Mouse (Mus musculus): ENCODE measurements around the gene Rufy3. TPM values are rescaled to one million over a fixed set of nuclear protein-coding genes. Genes with fewer than 3 reads are reported as not detected.
"Not testable (repeated sequence)": the region's sequence is repeated elsewhere in the genome, so short reads cannot be mapped to it uniquely, and the experiment has no call there.

Rufy3 gene
- 27.2 to 35.3 TPM (median 32.9 TPM) in 3 replicates for total RNA-seq (2017)

DNA sequence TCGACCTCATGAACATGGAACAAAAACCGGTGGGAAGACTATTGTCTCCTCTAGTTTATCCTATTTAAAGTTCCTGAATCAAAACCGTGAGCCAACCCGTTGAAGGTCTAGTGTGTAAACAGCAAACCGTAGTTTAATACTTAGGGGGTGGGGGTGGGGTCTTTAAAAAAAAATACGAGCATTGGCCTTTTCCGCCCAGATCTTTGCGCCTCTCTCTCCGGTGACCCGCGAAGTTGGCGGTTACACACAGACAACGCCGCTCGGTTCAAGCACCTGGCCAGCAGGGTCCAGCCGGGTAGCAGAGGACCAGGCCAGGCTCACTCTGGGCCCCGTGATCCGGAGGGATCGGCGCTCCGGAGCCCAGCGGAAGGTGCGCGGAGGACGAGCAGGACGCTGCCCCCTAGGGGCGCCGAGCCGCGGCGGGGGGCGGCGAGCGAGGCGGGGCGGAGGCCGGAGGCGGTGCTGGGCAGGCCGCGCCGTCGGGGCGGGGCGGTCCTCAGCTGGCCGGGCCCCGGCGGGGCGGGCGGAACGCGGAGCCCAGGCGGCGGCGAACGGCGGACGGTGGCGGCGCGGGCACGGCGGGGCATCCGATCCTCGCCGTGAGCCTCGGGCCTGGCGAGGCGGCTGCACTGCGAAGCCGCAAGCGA is at the start of gene Rufy3:
TSS of gene Rufy3 (plus strand) at position 540 of the 647 bp plus-strand sequence.
- ATAC-seq (replicated peaks; ENCODE audit: insufficient number of reproducible peaks, low FRiP score, low TSS enrichment, poor library complexity, severe bottlenecking): peak; percentile 64

DNA sequence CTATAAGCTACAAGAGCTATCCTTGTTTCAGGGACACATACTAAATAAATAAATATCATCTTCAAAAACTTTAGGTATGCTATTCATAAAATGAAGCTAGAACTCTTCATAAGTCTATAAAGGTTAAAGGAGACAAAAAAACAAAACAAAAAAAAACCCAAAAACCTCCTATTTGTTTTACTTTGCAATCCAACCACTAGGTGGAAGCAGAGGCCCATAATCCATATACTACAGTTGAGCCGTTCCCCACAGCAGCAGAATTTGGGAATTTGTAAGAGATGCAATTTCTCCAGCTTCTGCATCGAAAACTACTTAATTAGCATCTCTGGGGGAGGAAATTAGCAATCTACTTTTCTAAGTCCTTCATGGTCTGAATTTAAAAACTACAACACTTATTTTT is 45.6 kb upstream of the Rufy3 start:
- 0 out of 2 replicates have a peak, but pooled peaks have one; percentile 47 for ATAC-seq (replicated peaks; ENCODE audit: insufficient number of reproducible peaks, low FRiP score, low TSS enrichment, poor library complexity, severe bottlenecking)

DNA sequence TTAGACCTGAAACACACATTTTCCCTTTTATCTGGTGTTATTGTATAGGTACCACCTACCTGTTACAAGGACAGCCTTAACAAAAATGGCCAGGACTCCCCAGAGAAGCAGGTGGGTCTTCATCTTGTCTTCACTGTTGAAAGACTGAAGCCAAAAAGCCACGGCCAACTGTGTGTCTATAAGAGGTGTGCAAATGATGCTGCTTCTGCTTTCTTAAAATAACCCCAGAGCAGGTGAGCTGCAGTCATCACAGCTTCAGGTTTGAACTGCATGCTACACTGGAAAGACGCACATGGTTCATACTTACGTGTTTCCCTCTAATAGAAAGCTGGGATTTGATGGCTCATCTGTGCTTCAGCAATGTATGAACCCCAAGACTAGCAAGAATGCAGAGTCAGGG is 37.2 kb upstream of the Rufy3 start, which contains the start of gene Jchain:
TSS of gene Jchain (minus strand) at position 235 of the 400 bp plus-strand sequence.
- no peak for ATAC-seq (replicated peaks; ENCODE audit: insufficient number of reproducible peaks, low FRiP score, low TSS enrichment, poor library complexity, severe bottlenecking)

DNA sequence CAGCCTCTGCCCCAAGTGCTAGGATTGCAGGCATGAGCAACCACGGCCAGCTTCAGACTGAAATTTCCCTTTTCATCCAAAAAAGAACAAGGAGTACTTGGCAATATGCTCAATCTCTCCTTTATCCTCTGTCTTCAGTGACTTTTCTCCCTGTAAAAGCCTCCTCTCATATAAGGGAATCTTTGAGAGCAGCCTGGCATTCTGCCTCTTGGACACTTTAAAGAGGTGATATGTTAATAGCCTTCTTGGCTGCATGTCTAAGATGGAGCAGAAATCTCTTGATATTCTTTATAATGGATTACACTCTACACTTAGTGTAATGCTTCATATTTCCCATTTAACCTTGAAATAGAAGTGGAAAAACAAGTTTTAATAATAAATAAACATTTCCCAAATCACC is 33.9 kb upstream of the Rufy3 start:
- no peak for ATAC-seq (replicated peaks; ENCODE audit: insufficient number of reproducible peaks, low FRiP score, low TSS enrichment, poor library complexity, severe bottlenecking)

DNA sequence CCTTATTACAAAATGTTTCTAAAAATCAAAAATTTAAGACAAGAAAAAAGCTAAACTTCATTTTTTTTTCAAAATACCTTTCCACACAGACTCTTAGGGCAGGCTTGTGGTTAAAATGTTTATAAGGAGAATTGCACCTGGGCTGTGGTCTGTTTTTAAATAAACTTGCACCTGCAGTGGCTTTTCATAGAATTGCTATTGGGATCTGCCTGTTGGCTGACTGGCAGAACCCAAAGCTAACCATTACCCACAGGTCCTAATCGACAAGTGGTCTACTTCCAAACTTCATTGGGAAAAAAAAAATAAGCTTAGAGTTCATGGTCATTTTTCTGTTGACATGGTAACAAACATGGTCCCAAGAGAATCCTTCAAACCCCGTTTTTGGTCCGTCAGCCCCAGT is 30.1 kb upstream of the Rufy3 start:
- ATAC-seq (replicated peaks; ENCODE audit: insufficient number of reproducible peaks, low FRiP score, low TSS enrichment, poor library complexity, severe bottlenecking): no peak

DNA sequence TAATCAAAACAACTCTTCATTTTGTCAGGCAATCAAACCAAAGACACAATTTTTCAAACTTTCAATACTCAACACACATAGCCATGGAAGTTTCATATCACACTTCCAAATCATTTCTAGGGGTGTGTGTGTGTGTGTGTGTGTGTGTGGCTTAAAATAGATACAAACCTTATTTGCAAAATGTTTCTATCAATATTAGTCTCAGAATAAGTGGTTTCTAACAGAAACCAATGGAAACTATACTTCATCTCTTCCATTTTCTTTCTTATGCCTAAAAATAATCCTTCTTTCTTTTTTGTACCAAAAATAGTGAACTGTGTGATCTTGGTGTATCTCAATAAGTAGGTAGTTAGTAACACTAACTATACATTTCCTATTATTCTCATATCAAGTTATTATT is 24.0 kb upstream of the Rufy3 start:
- ATAC-seq (replicated peaks; ENCODE audit: insufficient number of reproducible peaks, low FRiP score, low TSS enrichment, poor library complexity, severe bottlenecking): no peak

DNA sequence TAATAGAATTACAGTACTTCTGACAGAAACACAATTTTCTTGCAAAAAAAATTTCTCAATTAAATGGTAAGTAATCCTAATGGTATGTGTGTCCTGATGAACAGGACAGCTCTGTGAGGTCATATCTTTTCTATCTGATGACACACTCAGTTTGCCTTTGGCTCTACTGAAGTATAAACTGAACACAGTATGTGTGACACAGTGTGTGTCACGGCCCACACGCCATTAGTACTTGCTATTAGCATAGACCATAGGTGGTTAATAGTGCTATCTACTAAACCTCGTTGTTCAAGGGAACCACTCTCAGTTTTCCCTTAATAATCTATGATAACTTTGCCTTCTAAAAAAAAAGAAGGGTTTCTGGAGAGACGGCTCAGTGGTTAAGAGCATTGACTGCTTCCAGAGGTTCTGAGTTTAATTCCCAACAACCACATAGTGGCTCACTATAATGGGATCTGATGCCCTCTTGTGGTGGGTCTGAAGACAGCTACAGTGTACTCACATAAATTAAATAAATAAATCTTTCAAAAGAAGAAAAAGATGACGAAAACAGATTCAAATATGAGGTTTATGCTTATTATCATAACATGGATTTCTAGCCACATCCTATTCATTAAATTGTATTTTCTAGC is 22.1 kb upstream of the Rufy3 start:
- no peak for ATAC-seq (replicated peaks; ENCODE audit: insufficient number of reproducible peaks, low FRiP score, low TSS enrichment, poor library complexity, severe bottlenecking)

DNA sequence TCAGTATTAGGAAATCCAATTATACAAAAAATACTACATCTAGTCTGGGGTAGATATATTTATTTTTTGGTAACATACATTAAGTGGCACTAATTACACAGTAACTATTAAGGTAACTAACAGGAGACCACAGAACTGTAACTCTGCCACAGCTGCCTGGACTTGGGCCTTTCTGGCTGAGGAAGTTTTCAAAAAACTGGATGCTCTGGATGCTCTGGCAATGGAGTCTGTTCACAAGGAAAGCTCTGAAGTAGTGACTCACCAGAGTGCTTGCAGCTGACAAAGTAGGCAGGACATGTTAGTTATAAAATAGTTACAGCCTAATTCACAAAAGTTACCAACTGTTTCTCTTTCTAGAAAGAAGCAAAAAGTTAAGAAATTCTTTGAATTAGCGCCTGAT is 20.4 kb upstream of the Rufy3 start:
- not testable (repeated sequence) for ATAC-seq (replicated peaks; ENCODE audit: insufficient number of reproducible peaks, low FRiP score, low TSS enrichment, poor library complexity, severe bottlenecking)

DNA sequence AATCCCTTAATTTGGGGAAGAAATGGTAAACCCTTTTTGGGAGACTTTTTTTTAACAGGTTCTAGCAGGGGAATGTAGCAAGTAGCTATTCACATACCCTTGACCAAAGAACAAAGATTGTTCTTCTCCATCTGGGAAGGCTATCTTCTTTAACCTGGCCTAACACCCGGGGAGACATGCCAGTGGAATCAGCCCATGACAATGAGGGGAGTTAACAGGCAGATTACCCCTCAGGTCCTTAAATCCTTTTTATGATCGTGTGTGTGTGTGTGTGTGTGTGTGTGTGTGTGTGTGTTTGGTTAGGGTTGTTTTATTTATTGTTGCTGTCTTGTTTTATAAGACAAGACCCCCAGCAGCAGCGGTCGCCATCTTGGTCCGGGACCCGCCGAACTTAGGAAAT is 19.3 kb upstream of the Rufy3 start:
- no peak for ATAC-seq (replicated peaks; ENCODE audit: insufficient number of reproducible peaks, low FRiP score, low TSS enrichment, poor library complexity, severe bottlenecking)

DNA sequence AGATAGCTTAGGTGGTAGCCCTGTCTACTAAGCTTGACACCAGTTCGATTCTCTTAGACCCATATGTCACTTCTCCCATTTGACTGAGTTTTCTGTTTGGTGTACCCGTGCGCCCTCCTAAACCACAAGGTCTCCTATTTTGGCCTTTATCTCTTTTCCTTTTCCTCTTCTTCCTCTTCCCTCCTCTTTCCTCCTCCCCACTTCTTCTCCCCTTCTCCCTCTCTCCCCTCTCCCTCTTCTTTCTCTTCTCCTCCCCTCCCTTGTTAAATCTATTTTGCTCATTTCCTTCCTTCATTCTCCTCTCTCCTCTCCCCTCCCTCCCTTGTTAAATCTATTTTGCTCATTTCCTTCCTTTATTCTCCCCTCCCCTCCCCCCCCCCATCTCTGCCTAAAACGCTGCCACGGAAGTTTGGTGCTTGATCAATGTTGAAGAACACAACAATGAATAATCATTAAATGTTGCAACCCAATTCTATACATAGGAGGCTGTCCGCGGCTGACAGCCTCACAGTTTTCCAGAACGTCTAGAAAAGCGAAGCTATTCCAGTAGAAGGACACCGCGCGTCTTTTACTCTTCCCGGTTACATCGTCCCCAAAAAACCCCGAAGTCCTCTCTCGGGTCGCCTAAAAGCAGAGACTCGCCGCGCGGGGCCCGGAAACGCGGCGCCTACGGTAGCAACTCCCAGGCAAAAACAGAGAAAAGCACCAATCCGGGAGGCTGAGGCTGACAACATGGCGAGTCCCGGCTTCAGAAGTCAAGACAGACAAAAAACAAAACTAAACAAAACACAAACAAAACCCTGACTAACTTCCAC is 11.4 kb upstream of the Rufy3 start:
- ATAC-seq (replicated peaks; ENCODE audit: insufficient number of reproducible peaks, low FRiP score, low TSS enrichment, poor library complexity, severe bottlenecking): peak; percentile 23

DNA sequence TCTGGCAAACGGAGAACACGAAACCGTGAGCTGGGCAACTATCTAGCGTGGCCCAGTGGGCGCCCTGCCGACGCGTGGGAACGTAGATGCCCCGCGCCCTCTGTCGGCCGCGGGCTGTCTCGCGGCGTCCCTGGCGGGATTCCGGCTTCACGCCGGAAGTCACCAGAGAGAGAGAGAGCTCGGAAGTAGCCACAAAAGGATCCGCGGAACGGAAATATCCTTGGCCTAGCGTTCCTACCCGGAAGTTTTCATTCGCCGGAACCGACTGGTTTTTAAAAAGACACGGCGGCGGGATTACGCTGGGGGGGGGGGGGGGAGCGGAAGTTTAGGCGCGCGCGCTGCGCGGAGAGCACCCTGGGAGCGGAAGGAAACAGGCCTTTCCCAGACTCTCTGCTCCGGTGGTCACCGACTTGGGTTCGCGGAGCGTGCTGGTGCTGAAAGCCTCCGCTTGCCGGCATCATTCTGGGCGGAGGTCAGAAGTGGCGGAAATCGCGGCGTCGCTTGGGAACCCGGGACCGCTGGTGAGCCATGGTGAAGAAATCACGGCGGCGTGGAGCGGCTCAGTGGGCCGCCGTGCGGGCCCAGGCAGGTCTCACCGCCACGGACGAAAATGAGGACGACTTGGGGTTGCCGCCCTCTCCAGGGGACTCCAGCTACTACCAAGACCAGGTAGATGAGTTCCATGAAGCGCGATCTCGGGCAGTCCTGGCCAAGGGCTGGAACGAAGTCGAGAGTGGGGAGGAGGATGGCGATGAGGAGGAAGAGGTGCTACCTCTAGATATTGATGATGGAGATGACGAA is 10.6 kb upstream of the Rufy3 start, which contains the start of gene Utp3:
TSS of gene Utp3 (plus strand) at position 377 of the 801 bp plus-strand sequence.
- peak; percentile 94 for ATAC-seq (replicated peaks; ENCODE audit: insufficient number of reproducible peaks, low FRiP score, low TSS enrichment, poor library complexity, severe bottlenecking)

DNA sequence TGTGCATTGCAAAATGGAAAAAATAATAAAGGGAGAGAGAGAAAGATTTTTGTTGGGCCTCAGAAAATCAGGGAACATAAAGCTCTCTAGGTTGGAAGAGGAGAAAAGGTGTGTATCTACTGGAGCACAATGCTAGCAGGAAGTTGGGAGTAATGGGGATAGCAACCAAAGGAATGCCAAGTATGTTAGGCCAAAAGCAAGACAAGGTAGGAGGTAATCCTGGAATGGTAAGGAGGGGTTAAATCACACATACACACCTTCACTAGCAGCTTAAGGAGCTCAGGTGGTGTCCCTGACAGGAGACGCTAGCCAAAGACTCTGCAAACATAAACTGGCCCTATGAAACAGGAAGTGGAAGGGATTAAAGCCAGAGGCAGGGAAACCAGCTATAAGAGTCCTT is 5.8 kb upstream of the Rufy3 start:
- ATAC-seq (replicated peaks; ENCODE audit: insufficient number of reproducible peaks, low FRiP score, low TSS enrichment, poor library complexity, severe bottlenecking): no peak

DNA sequence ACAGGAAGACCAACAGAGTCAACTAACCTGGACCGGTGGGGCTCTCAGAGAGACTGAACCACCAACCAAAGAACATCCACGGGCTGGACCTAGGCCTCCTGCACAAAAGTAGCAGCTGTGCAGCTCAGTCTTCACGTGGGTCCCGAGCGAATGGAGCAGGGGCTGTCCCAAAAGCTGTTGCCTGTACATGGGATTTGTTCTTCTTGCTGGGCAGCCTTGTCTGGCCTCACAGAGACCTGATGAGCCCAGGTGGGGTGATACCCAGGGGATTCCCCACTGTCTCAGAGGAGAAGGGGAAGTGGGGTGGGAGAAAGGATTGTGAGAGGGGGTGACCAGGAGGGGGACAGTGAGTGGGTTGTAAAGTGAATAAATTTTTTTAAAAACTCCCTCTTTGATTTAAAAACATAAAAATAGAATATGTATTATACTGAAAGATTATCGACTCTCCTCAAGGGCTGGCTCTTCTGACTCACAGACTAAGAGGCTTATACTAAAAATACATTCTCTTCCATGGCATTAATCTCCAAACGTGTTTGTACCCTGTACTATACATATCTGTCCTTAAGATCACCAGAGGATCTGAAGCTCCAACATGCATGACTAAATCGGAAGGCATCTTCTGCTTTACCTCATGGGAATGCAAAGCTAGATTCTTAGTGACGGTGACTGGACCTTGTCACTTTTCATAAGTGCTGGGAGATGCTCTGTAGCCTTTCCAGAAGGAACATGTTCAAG is 3.6 kb upstream of the Rufy3 start:
- ATAC-seq (replicated peaks; ENCODE audit: insufficient number of reproducible peaks, low FRiP score, low TSS enrichment, poor library complexity, severe bottlenecking): no peak

DNA sequence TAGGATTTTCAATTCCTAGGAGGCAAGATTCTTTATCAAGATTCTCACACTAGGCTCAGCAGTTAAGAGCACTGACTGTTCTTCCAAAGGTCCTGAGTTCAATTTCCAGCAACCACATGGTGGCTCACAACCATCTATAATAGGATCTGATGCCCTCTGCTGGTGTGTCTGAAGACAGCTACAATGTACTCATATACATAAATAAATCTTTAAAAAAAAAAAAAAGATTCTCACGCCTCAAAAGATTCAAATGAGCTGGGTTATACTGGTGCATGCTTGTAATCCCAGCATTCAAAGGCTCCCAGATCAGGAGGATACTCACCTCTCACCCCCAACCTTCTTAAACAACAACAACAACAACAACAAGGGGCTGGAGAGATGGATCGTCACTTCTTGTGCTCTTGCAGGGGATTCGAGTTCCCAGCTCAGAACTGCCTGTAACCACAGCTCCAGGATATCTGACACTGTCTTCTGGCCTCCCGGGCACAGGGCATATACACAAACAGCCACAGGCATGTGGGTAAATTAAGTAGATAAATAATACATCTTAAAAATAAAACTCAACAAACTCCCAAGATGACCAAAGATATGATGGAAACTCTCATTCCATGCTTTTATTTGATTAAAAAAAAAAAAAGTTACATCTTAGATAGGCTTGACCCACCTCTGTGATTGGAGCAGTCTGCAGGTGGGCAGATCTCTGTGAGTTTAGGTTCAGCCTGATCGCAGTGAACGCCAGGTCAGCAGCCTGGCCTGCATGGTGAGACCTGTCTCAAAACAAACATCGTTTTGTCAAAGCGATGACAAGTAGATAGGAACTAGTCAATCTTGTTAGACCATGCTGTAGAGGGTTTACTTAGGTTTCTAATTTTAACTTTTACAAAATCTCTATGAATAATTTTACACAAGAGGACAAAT is 1.7 kb upstream of the Rufy3 start:
- ATAC-seq (replicated peaks; ENCODE audit: insufficient number of reproducible peaks, low FRiP score, low TSS enrichment, poor library complexity, severe bottlenecking): no peak

DNA sequence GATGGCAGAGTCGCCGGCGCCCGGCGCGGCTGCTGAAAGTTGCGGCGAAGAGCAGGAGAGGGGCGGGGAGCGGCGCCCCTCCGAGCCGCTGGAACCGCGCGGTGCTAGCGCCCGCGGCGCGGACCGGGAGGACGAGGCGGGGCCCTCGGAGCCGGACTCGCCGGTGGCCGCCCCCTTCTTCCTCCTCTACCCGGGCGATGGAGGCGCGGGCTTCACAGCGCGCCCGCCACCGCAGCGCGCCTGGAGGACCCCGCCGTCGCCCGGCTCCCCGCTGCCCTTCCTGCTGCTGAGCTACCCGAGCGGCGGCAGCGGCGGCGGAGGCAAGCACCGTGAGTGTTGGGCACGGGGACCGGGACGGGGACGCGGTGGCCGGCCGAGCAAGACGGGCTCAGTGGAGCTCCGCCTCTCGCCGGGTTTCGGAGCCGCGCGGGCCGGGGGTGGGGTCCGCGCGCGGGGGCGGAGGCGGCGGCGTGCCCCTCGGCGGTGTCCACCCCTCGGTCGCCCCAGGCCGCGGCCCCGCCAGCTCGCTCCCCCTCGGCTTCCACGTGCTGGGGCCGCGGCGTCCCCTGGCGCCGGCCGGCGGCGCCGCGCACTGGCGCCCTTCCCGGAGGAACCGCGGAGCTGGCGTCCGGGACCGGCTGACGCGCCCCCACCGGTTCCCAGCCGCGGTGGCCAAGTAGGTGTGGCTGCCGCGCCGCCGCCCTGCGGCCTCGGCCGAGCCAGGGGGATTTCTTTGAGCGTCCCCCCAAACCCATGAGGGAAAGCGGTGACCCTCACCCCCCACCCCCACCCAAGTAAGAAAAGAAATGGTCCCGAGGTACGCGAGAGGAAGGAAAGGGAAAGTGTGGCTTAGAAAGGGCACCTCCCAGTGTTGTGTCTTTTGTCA is 551 bp downstream of the Rufy3 start:
- ATAC-seq (replicated peaks; ENCODE audit: insufficient number of reproducible peaks, low FRiP score, low TSS enrichment, poor library complexity, severe bottlenecking): no peak
